Mouse (Mus musculus) ES-E14 (cell line): ENCODE data around the gene Sash1.

ENCODE experiments used
- CHD2 ChIP-seq: IDR thresholded peaks from 2 replicates; pipeline ENCODE4 v1.6.1; 2014; ENCODE audit warnings: mild to moderate bottlenecking, low read depth, low read length, inconsistent platforms
- HCFC1 ChIP-seq: IDR thresholded peaks from 2 replicates; pipeline ENCODE4 v1.6.1; 2012; ENCODE audit warnings: low read length, inconsistent platforms, borderline replicate concordance; ENCODE audit not compliant: insufficient read depth
- MAFK ChIP-seq: IDR thresholded peaks from 2 replicates; pipeline ENCODE4 v1.6.1; 2014; ENCODE audit warnings: mild to moderate bottlenecking, low read depth, low read length, inconsistent platforms; ENCODE audit not compliant: insufficient read depth
- ZC3H11A ChIP-seq: IDR thresholded peaks from 2 replicates; pipeline ENCODE4 v1.6.1; 2012; ENCODE audit warnings: low read depth, mild to moderate bottlenecking, inconsistent platforms, low read length, borderline replicate concordance
- ZNF384 ChIP-seq: IDR thresholded peaks from 2 replicates; pipeline ENCODE4 v1.6.1; 2012; ENCODE audit warnings: low read depth, low read length, inconsistent platforms

DNA sequence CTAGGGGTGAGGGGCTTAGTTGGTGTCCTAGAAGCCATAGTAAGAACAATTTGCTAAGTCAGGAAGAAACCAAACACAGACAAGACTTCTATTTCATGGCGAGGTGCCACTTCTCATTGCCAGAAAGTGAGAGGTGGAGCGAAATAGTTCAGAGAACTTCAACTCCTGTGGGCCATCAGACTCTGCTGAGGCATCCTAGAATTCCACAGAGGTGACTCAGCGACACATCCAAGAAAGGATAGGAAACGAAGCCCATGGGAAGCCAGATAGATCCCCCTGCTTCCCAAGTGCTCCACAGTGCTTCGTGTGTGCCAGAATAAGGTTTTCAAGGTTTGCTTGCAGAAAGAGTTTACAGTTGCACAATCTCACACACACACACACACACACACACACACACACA is 209.1 kb downstream of the Sash1 start:
- TF ChIP-seq CHD2 (no peak), MAFK (no peak), ZNF384 (no peak), HCFC1 (no peak), ZC3H11A (no peak)
